Mouse (Mus musculus): ENCODE data around the gene Gpr55. TPM values are rescaled to one million over a fixed set of nuclear protein-coding genes. Genes with fewer than 3 reads are reported as not detected.
A peak's percentile ranks its signal among the peaks of the same experiment; 100 is the strongest.

Gene Gpr55
- polyA plus RNA-seq (2014; fragmentation: Nextera tagmentation; extraction: Ambion mirVana), result not detected in 2 replicates

- no peak for ATAC-seq (replicated peaks; ENCODE audit: low FRiP score)
- WGBS, result 34% methylated on average over 5 of the region's 5 CpGs
- Histone ChIP-seq H3K27me3 (replicated peaks; ENCODE audit: control insufficient read depth, insufficient read depth, low read length) (no peaks in the 10 kb centered on the region), H3K4me2 (no peak within 1 kb of the TSS), H3K4me1 (replicated peaks; ENCODE audit: control insufficient read depth, insufficient read depth, low read length) (no peaks in the 10 kb centered on the region; the same call in 1 of the 2 replicates), H3K4me3 (ENCODE audit: low read depth, low read length) (no peak within 1 kb of the TSS), H3K9me3 (ENCODE audit: control insufficient read depth, low read length) (no peaks in the 10 kb centered on the region), H3K27ac (ENCODE audit: low read depth, low read length) (no peak within 1 kb of the TSS), H3K9ac (ENCODE audit: low read depth, low read length) (no peak within 1 kb of the TSS), H3K36me3 (ENCODE audit: control insufficient read depth, insufficient read depth, low read length) (no peaks in the 10 kb centered on the region)
- no peak for DNase-seq (ENCODE audit: low spot score)
These were observed at the start of gene Gpr55 for GRCm38 (mm10) chr1:85960873-85961272. TSS of gene Gpr55 (minus strand) at chr1:85961007.

GRCm38 (mm10) chr1:86007778-86008177, 47.0 kb upstream of the Gpr55 start:
- Histone ChIP-seq H3K4me1 (replicated peaks; ENCODE audit: control insufficient read depth, insufficient read depth, low read length) (no peaks in the 10 kb centered on the region), H3K4me2 (no peak overlapping the region), H3K27ac (ENCODE audit: low read depth, low read length) (no peak overlapping the region), H3K9ac (ENCODE audit: low read depth, low read length) (no peak overlapping the region), H3K9me3 (ENCODE audit: control insufficient read depth, low read length) (no peaks in the 10 kb centered on the region), H3K36me3 (ENCODE audit: control insufficient read depth, insufficient read depth, low read length) (no peaks in the 10 kb centered on the region), H3K27me3 (replicated peaks; ENCODE audit: control insufficient read depth, insufficient read depth, low read length) (no peaks in the 10 kb centered on the region), H3K4me3 (ENCODE audit: low read depth, low read length) (no peak overlapping the region)
- ATAC-seq (replicated peaks; ENCODE audit: low FRiP score), result 0 out of 2 replicates have a peak, but pooled peaks have one; percentile 31
- 3% methylated on average over 7 of the region's 7 CpGs for whole genome bisulfite sequencing
- DNase-seq (ENCODE audit: low spot score), result peak; percentile 65

GRCm38 (mm10) chr1:86006040-86006439, 45.2 kb upstream of the Gpr55 start:
- H3K36me3 ChIP-seq (ENCODE audit: control insufficient read depth, insufficient read depth, low read length), result no peaks in the 10 kb centered on the region
- no peaks in the 10 kb centered on the region for H3K27me3 ChIP-seq (replicated peaks; ENCODE audit: control insufficient read depth, insufficient read depth, low read length)
- H3K4me3 ChIP-seq (ENCODE audit: low read depth, low read length), result no peak overlapping the region
- 82% methylated on average over 6 of the region's 6 CpGs for WGBS
- no peak overlapping the region for H3K9ac ChIP-seq (ENCODE audit: low read depth, low read length)
- no peak overlapping the region for H3K27ac ChIP-seq (ENCODE audit: low read depth, low read length)
- H3K9me3 ChIP-seq (ENCODE audit: control insufficient read depth, low read length), result no peaks in the 10 kb centered on the region
- no peak for ATAC-seq (replicated peaks; ENCODE audit: low FRiP score)
- DNase-seq (ENCODE audit: low spot score), result no peak
- no peaks in the 10 kb centered on the region for H3K4me1 ChIP-seq (replicated peaks; ENCODE audit: control insufficient read depth, insufficient read depth, low read length)
- H3K4me2 ChIP-seq, result no peak overlapping the region

- H3K36me3 ChIP-seq (ENCODE audit: control insufficient read depth, insufficient read depth, low read length), result no peaks in the 10 kb centered on the region
- H3K4me1 ChIP-seq (replicated peaks; ENCODE audit: control insufficient read depth, insufficient read depth, low read length), result no peaks in the 10 kb centered on the region
- H3K4me2 ChIP-seq, result no peak overlapping the region
- H3K9me3 ChIP-seq (ENCODE audit: control insufficient read depth, low read length), result no peaks in the 10 kb centered on the region
- H3K9ac ChIP-seq (ENCODE audit: low read depth, low read length), result no peak overlapping the region
- ATAC-seq (replicated peaks; ENCODE audit: low FRiP score) (no peak), DNase-seq (ENCODE audit: low spot score) (no peak)
- no peak overlapping the region for H3K27ac ChIP-seq (ENCODE audit: low read depth, low read length)
- 82% methylated on average over 10 of the region's 10 CpGs for WGBS
- H3K27me3 ChIP-seq (replicated peaks; ENCODE audit: control insufficient read depth, insufficient read depth, low read length), result no peaks in the 10 kb centered on the region
- H3K4me3 ChIP-seq (ENCODE audit: low read depth, low read length), result no peak overlapping the region
These were observed 44.7 kb upstream of the Gpr55 start for GRCm38 (mm10) chr1:86005540-86005939.

- ATAC-seq (replicated peaks; ENCODE audit: low FRiP score) (no peak), DNase-seq (ENCODE audit: low spot score) (no peak)
- Histone ChIP-seq H3K27me3 (replicated peaks; ENCODE audit: control insufficient read depth, insufficient read depth, low read length) (no peaks in the 10 kb centered on the region), H3K4me3 (ENCODE audit: low read depth, low read length) (no peak overlapping the region), H3K36me3 (ENCODE audit: control insufficient read depth, insufficient read depth, low read length) (no peaks in the 10 kb centered on the region), H3K4me1 (replicated peaks; ENCODE audit: control insufficient read depth, insufficient read depth, low read length) (no peaks in the 10 kb centered on the region), H3K4me2 (no peak overlapping the region), H3K27ac (ENCODE audit: low read depth, low read length) (no peak overlapping the region), H3K9me3 (ENCODE audit: control insufficient read depth, low read length) (no peaks in the 10 kb centered on the region; the same call in 1 of the 2 replicates), H3K9ac (ENCODE audit: low read depth, low read length) (no peak overlapping the region)
- 80% methylated on average over 18 of the region's 18 CpGs for WGBS
These were observed 39.2 kb upstream of the Gpr55 start for GRCm38 (mm10) chr1:85999853-86000570.

GRCm38 (mm10) chr1:85998012-85998411, 37.2 kb upstream of the Gpr55 start:
- ATAC-seq (replicated peaks; ENCODE audit: low FRiP score), result no peak
- Histone ChIP-seq H3K4me1 (replicated peaks; ENCODE audit: control insufficient read depth, insufficient read depth, low read length) (no peaks in the 10 kb centered on the region), H3K27ac (ENCODE audit: low read depth, low read length) (no peak overlapping the region), H3K9ac (ENCODE audit: low read depth, low read length) (no peak overlapping the region), H3K9me3 (ENCODE audit: control insufficient read depth, low read length) (no peaks in the 10 kb centered on the region; the same call in 1 of the 2 replicates), H3K4me2 (no peak overlapping the region), H3K36me3 (ENCODE audit: control insufficient read depth, insufficient read depth, low read length) (no peaks in the 10 kb centered on the region), H3K4me3 (ENCODE audit: low read depth, low read length) (no peak overlapping the region), H3K27me3 (replicated peaks; ENCODE audit: control insufficient read depth, insufficient read depth, low read length) (no peaks in the 10 kb centered on the region)
- 73% methylated on average over 4 of the region's 4 CpGs for WGBS
- no peak for DNase-seq (ENCODE audit: low spot score)

- Histone ChIP-seq H3K27ac (ENCODE audit: low read depth, low read length) (no peak overlapping the region), H3K4me2 (no peak overlapping the region), H3K36me3 (ENCODE audit: control insufficient read depth, insufficient read depth, low read length) (no peaks in the 10 kb centered on the region), H3K9ac (ENCODE audit: low read depth, low read length) (no peak overlapping the region), H3K4me1 (replicated peaks; ENCODE audit: control insufficient read depth, insufficient read depth, low read length) (no peaks in the 10 kb centered on the region), H3K4me3 (ENCODE audit: low read depth, low read length) (no peak overlapping the region), H3K27me3 (replicated peaks; ENCODE audit: control insufficient read depth, insufficient read depth, low read length) (no peaks in the 10 kb centered on the region), H3K9me3 (ENCODE audit: control insufficient read depth, low read length) (no peaks in the 10 kb centered on the region; the same call in 1 of the 2 replicates)
- DNase-seq (ENCODE audit: low spot score) (no peak), ATAC-seq (replicated peaks; ENCODE audit: low FRiP score) (no peak)
- 86% methylated on average over 1 of the region's 1 CpGs for WGBS
These were observed 36.4 kb upstream of the Gpr55 start for GRCm38 (mm10) chr1:85997221-85997620.

- Histone ChIP-seq H3K4me1 (replicated peaks; ENCODE audit: control insufficient read depth, insufficient read depth, low read length) (no peaks in the 10 kb centered on the region), H3K9me3 (ENCODE audit: control insufficient read depth, low read length) (no peaks in the 10 kb centered on the region; the same call in 1 of the 2 replicates), H3K27ac (ENCODE audit: low read depth, low read length) (no peak overlapping the region), H3K4me3 (ENCODE audit: low read depth, low read length) (no peak overlapping the region), H3K36me3 (ENCODE audit: control insufficient read depth, insufficient read depth, low read length) (no peaks in the 10 kb centered on the region), H3K9ac (ENCODE audit: low read depth, low read length) (no peak overlapping the region), H3K4me2 (no peak overlapping the region), H3K27me3 (replicated peaks; ENCODE audit: control insufficient read depth, insufficient read depth, low read length) (no peaks in the 10 kb centered on the region)
- no peak for ATAC-seq (replicated peaks; ENCODE audit: low FRiP score)
- WGBS, result 61% methylated on average over 4 of the region's 4 CpGs
- DNase-seq (ENCODE audit: low spot score), result no peak
These were observed 32.7 kb upstream of the Gpr55 start for GRCm38 (mm10) chr1:85993541-85993940.

GRCm38 (mm10) chr1:85992175-85992574, 31.4 kb upstream of the Gpr55 start:
- Histone ChIP-seq H3K27me3 (replicated peaks; ENCODE audit: control insufficient read depth, insufficient read depth, low read length) (no peaks in the 10 kb centered on the region), H3K27ac (ENCODE audit: low read depth, low read length) (no peak overlapping the region), H3K9ac (ENCODE audit: low read depth, low read length) (no peak overlapping the region), H3K4me3 (ENCODE audit: low read depth, low read length) (no peak overlapping the region), H3K9me3 (ENCODE audit: control insufficient read depth, low read length) (no peaks in the 10 kb centered on the region; the same call in 1 of the 2 replicates), H3K4me2 (no peak overlapping the region), H3K4me1 (replicated peaks; ENCODE audit: control insufficient read depth, insufficient read depth, low read length) (no peaks in the 10 kb centered on the region), H3K36me3 (ENCODE audit: control insufficient read depth, insufficient read depth, low read length) (no peaks in the 10 kb centered on the region)
- ATAC-seq (replicated peaks; ENCODE audit: low FRiP score) (no peak), DNase-seq (ENCODE audit: low spot score) (no peak)
- WGBS, result 51% methylated on average over 9 of the region's 9 CpGs

All from liver, embryonic 11.5 days (tissue).